Mouse (Mus musculus): ENCODE results near the gene Ddx17. TPM values are rescaled to one million over a fixed set of nuclear protein-coding genes. Genes with fewer than 3 reads are reported as not detected.

The Ddx17 gene
- polyA plus RNA-seq, 1 experiment: 96.2 TPM

- TF ChIP-seq SRF (IDR thresholded peaks at IDR 0.05; ENCODE audit: control insufficient read depth, insufficient read length, low read depth): no peak
- no peak for TF ChIP-seq CEBPB (IDR thresholded peaks at IDR 0.05; ENCODE audit: insufficient read depth, poor library complexity, severe bottlenecking)
- no peak for TF ChIP-seq E2F4 (IDR thresholded peaks at IDR 0.05; ENCODE audit: insufficient read depth)
- TF ChIP-seq TCF3 (IDR thresholded peaks at IDR 0.05; ENCODE audit: insufficient read length, low read depth): no peak
- TF ChIP-seq MAX (IDR thresholded peaks at IDR 0.05; ENCODE audit: low read depth): no peak
- no peak for TF ChIP-seq REST (IDR thresholded peaks at IDR 0.05; ENCODE audit: insufficient read depth, insufficient read length)
- TF ChIP-seq USF1 (IDR thresholded peaks at IDR 0.05; ENCODE audit: low read depth): no peak
- no peak for TF ChIP-seq MYOG (IDR thresholded peaks at IDR 0.05; ENCODE audit: control insufficient read depth in 1 of 3, insufficient read depth in 1 of 3, insufficient read length in 2 of 3, low read depth in 2 of 3)
- Histone ChIP-seq H3K79me2 (ENCODE audit: control insufficient read depth, insufficient read depth) (peaks cover 17% of the 10 kb centered on the region), H3K4me2 (ENCODE audit: low read depth) (no peak overlapping the region), H3K27me3 (ENCODE audit: control insufficient read depth, insufficient read depth, insufficient read length) (no peaks in the 10 kb centered on the region), H3ac (ENCODE audit: control insufficient read depth, insufficient read length) (no peak overlapping the region), H3K4me3 (no peak overlapping the region), H3K36me3 (ENCODE audit: control insufficient read depth, insufficient read depth) (peaks cover 97% of the 10 kb centered on the region)
Observed at GRCm38 (mm10) chr15:79533796-79534195, 12.7 kb downstream of the Ddx17 start.

GRCm38 (mm10) chr15:79529935-79530334 is 16.6 kb downstream of the Ddx17 start:
- Histone ChIP-seq H3K79me2 (ENCODE audit: control insufficient read depth, insufficient read depth) (peaks cover 7% of the 10 kb centered on the region), H3ac (ENCODE audit: control insufficient read depth, insufficient read length) (no peak overlapping the region), H3K4me3 (no peak overlapping the region), H3K27me3 (ENCODE audit: control insufficient read depth, insufficient read depth, insufficient read length) (no peaks in the 10 kb centered on the region), H3K4me2 (ENCODE audit: low read depth) (no peak overlapping the region), H3K36me3 (ENCODE audit: control insufficient read depth, insufficient read depth) (peaks cover 93% of the 10 kb centered on the region)
- TF ChIP-seq POLR2AphosphoS2 (IDR thresholded peaks at IDR 0.05; ENCODE audit: insufficient read length, low read depth): peak; percentile 75
- peak; percentile 38 for TF ChIP-seq POLR2A (IDR thresholded peaks at IDR 0.05; ENCODE audit: insufficient read length, low read depth)
- no peak for TF ChIP-seq E2F4 (IDR thresholded peaks at IDR 0.05; ENCODE audit: insufficient read depth)

GRCm38 (mm10) chr15:79527991-79528639 is 18.4 kb downstream of the Ddx17 start:
- no peaks in the 10 kb centered on the region for H3K27me3 ChIP-seq (ENCODE audit: control insufficient read depth, insufficient read depth, insufficient read length)
- H3K79me2 ChIP-seq (ENCODE audit: control insufficient read depth, insufficient read depth): peaks cover 3% of the 10 kb centered on the region
- H3K4me2 ChIP-seq (ENCODE audit: low read depth): no peak overlapping the region
- no peak overlapping the region for H3K4me3 ChIP-seq
- peaks cover 74% of the 10 kb centered on the region for H3K36me3 ChIP-seq (ENCODE audit: control insufficient read depth, insufficient read depth)
- TF ChIP-seq POLR2AphosphoS2 (IDR thresholded peaks at IDR 0.05; ENCODE audit: insufficient read length, low read depth): peak; percentile 78
- no peak for TF ChIP-seq MAX (IDR thresholded peaks at IDR 0.05; ENCODE audit: low read depth)
- no peak overlapping the region for H3ac ChIP-seq (ENCODE audit: control insufficient read depth, insufficient read length)

GRCm38 (mm10) chr15:79527192-79527591 is 19.3 kb downstream of the Ddx17 start:
- H3K79me2 ChIP-seq (ENCODE audit: control insufficient read depth, insufficient read depth): peaks cover under 1% of the 10 kb centered on the region
- TF ChIP-seq MYOG (IDR thresholded peaks at IDR 0.05; ENCODE audit: control insufficient read depth in 1 of 3, insufficient read depth in 1 of 3, insufficient read length in 2 of 3, low read depth in 2 of 3) (no peak), MYOD1 (IDR thresholded peaks at IDR 0.05; ENCODE audit: control insufficient read depth in 1 of 3, insufficient read length in 2 of 3, low read depth in 2 of 3) (peak in 1 of 3 experiments; percentile 10), POLR2AphosphoS2 (IDR thresholded peaks at IDR 0.05; ENCODE audit: insufficient read length, low read depth) (peak; percentile 94), TCF12 (IDR thresholded peaks at IDR 0.05; ENCODE audit: insufficient read depth, poor library complexity, severe bottlenecking) (no peak), MAX (IDR thresholded peaks at IDR 0.05; ENCODE audit: low read depth) (no peak), POLR2A (IDR thresholded peaks at IDR 0.05; ENCODE audit: insufficient read length, low read depth) (peak; percentile 55)
- no peaks in the 10 kb centered on the region for H3K27me3 ChIP-seq (ENCODE audit: control insufficient read depth, insufficient read depth, insufficient read length)
- no peak overlapping the region for H3ac ChIP-seq (ENCODE audit: control insufficient read depth, insufficient read length)
- H3K4me2 ChIP-seq (ENCODE audit: low read depth): no peak overlapping the region
- no peak overlapping the region for H3K4me3 ChIP-seq
- H3K36me3 ChIP-seq (ENCODE audit: control insufficient read depth, insufficient read depth): peaks cover 65% of the 10 kb centered on the region

- TF ChIP-seq TCF3 (IDR thresholded peaks at IDR 0.05; ENCODE audit: insufficient read length, low read depth) (no peak), E2F4 (IDR thresholded peaks at IDR 0.05; ENCODE audit: insufficient read depth) (no peak), MAX (IDR thresholded peaks at IDR 0.05; ENCODE audit: low read depth) (no peak), POLR2AphosphoS2 (IDR thresholded peaks at IDR 0.05; ENCODE audit: insufficient read length, low read depth) (peak; percentile 57), POLR2A (IDR thresholded peaks at IDR 0.05; ENCODE audit: insufficient read length, low read depth) (no peak)
Observed at GRCm38 (mm10) chr15:79525979-79526768, 20.4 kb downstream of the Ddx17 start.

More at GRCm38 (mm10) chr15:79525979-79526768, 20.4 kb downstream of the Ddx17 start:
- no peak overlapping the region for H3K4me3 ChIP-seq
- H3K79me2 ChIP-seq (ENCODE audit: control insufficient read depth, insufficient read depth): peaks cover 7% of the 10 kb centered on the region
- no peak overlapping the region for H3ac ChIP-seq (ENCODE audit: control insufficient read depth, insufficient read length)
- H3K27me3 ChIP-seq (ENCODE audit: control insufficient read depth, insufficient read depth, insufficient read length): no peaks in the 10 kb centered on the region
- no peak overlapping the region for H3K4me2 ChIP-seq (ENCODE audit: low read depth)
- peaks cover 55% of the 10 kb centered on the region for H3K36me3 ChIP-seq (ENCODE audit: control insufficient read depth, insufficient read depth)
